Mouse (Mus musculus): ENCODE measurements at regions not wholly inside any gene's neighbourhood (a gene's known extent, or its start where the extent isn't known, plus 50 kb on each side); places are given as distances from the start of the nearest gene placed in this dataset.

DNA sequence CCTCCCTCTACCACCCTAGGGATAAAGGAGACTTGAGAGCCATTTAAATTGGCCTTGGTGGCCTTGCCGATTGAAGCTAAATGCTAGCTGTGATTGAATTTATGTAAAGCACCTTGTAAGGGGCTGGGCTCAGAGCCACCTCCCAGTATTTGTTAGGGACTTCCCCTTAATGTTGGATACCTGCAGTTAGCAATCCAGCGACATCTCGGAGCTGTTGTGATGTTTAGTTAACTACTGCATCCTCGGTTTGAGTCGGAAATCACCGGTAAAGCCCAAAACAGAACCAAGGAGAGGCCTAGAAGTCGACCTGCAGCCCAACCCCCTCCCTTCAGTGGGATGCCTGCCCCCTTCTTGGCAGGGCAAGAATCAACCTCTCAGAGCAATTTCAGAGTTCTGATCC lies 236.3 kb downstream of the Cd83 start:
- no peak for ATAC-seq (replicated peaks; ENCODE audit: low FRiP score, poor library complexity, severe bottlenecking)

DNA sequence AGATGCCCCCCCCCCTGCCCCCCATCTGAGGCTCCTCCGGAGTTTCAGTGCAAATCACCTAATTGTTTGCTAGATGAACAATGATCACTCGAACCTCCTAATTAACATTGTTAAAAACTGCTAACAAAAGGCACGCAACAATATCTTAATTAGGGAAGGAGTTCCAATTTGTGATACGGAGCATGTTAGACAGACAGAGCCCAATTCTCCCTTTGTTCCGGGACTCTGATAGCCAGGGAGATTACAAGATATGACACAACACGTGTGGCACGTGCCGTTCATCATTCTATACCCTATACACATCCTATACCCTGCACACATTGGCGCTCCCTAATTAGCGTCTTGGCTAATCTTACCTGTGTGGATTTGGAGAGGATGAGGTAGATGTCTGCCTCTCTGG lies 237.5 kb downstream of the Cd83 start:
- ATAC-seq (replicated peaks; ENCODE audit: low FRiP score, poor library complexity, severe bottlenecking) = no peak

- ATAC-seq (replicated peaks; ENCODE audit: low FRiP score, poor library complexity, severe bottlenecking) = no peak
These were observed 240.0 kb downstream of the Cd83 start for GRCm38 (mm10) chr13:44024612-44025011.

DNA sequence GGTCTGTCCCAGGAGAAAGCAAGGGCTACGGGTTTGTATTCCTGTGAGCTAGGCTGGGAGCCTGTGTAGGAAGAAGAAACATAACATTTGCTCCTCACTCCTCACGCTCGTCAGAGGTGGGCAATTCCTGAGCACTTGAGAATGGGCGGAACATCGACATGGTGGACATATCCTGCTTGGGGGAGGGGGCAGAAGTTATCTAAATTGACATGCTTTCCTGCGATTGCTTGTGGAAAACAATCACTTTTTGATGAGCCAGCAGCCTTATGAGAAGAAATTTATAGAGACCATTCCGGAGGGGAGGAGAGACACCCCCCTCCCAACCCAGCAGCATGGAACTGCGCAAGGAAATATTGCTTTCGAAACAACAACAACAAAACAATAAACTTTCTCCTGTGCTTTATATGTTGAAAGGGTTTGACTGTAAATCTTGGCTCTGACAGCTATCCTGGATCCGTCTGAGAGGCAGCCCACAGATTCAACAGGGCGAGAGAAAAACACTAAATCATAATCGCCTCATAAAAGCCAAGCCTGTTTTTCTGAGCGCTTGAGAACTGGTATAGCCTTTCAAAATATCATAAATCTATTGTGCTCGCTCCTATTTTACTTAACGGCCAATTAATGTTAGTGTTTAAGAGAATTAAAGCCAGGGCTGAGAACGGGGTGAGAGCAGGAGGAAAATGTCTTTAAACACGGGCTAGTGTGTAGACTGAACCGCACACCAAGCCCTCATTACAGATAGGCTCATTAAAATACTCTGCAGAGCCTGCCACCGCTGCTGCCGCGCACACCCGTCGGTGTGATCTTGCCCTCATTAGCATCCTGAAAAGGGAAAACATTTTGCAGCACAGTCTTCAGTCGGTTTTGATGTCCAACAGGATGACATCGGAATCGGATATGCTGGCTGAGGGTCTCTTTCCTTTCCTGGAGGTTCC lies 242.0 kb downstream of the Cd83 start:
- no peak for ATAC-seq (replicated peaks; ENCODE audit: low FRiP score, poor library complexity, severe bottlenecking)

DNA sequence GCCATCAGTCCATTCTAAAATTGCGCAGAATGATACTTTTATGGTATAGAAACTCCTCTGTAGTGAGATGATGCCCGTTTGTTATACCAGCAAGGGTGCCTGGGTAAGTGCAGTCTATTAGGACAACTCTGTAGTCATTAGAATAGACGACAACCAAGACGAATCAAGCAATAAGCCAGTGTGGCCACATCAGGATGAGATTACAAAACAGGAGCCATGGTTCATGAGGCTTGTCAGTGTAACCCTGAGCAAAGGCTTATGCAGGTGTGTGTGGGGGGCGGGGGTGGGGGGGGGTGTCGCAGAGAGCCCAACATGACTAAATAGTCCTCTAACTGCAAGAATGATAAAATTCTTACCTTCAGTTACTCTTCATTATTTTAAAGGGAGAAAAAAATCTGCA lies 243.5 kb downstream of the Cd83 start:
- ATAC-seq (replicated peaks; ENCODE audit: low FRiP score, poor library complexity, severe bottlenecking) = no peak

- no peak for ATAC-seq (replicated peaks; ENCODE audit: low FRiP score, poor library complexity, severe bottlenecking)
These were observed 246.0 kb downstream of the Cd83 start for GRCm38 (mm10) chr13:44030590-44030989.

DNA sequence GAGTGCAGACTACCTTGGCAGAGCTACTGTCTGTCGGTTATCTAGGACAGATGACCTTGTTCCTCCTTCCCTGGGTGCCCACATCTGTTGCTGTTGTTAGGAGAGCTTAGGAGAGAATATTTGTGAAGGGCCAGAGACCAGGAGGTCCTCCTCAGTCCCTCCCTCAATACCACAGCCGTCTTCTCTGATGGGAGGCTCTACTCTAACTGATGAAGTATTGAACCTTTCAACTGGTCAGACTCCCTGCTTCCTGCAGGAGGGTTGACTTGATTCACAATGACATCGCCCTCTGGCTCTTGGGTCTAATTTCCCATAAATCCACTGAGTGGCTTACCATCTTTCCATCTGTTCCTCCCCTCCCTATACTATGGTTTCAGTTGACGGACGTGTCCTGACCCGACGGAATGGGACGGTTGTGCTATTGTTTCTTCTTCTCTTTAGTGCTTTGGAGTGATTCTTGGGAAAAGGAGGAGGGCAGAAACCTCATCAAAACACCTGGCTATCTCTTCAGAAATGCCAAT lies 253.3 kb downstream of the Cd83 start:
- no peak for ATAC-seq (replicated peaks; ENCODE audit: low FRiP score, poor library complexity, severe bottlenecking)

- no peak for ATAC-seq (replicated peaks; ENCODE audit: low FRiP score, poor library complexity, severe bottlenecking)
These were observed 253.7 kb downstream of the Cd83 start for GRCm38 (mm10) chr13:44038322-44038721.

- no peak for ATAC-seq (replicated peaks; ENCODE audit: low FRiP score, poor library complexity, severe bottlenecking)
These were observed 256.1 kb downstream of the Cd83 start for GRCm38 (mm10) chr13:44040640-44041039.

- no peak for ATAC-seq (replicated peaks; ENCODE audit: low FRiP score, poor library complexity, severe bottlenecking)
These were observed 258.3 kb downstream of the Cd83 start for GRCm38 (mm10) chr13:44042730-44043493.

DNA sequence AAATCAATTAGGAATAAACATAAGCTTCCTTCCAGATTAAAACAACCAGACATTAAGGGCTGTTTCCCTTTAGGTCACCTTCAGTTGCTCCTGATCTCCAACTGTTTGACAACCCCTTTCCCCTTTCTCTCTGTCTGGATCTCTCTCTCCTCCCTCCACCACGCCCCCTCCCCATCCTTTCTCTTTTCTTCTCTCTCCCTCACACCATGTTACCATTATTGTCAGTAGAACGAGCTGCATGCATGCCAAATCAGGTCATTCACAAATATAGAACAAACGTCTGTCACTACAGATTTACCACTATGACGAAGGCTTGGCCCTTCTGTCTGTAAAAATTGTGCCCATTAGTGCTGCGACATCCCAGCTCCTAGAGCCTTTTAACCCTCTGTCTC lies 258.9 kb downstream of the Cd83 start:
- no peak for ATAC-seq (replicated peaks; ENCODE audit: low FRiP score, poor library complexity, severe bottlenecking)

- ATAC-seq (replicated peaks; ENCODE audit: low FRiP score, poor library complexity, severe bottlenecking) = no peak
These were observed 260.1 kb downstream of the Cd83 start for GRCm38 (mm10) chr13:44044546-44045216.

GRCm38 (mm10) chr13:44046436-44046835 lies 261.9 kb downstream of the Cd83 start:
- ATAC-seq (replicated peaks; ENCODE audit: low FRiP score, poor library complexity, severe bottlenecking) = no peak

DNA sequence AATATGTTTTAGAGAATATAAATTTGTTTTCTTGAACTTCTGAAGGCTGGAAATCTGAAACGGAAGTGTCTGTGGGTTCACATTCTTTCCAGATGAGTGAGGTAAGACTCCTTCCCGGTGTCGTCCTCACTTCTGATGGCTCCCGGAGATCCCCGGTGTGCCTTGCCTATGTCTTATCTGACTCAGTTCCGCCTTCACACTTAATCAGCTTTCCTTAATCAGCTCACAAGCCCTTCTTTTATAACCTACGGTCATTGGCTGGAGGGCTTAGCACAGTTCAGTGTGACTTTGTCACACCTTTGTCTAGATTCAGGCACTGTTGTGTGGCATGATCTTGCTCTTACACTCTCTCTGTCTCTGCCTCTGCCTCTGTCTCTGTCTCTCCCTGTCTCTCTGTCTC lies 269.6 kb downstream of the Cd83 start:
- ATAC-seq (replicated peaks; ENCODE audit: low FRiP score, poor library complexity, severe bottlenecking) = no peak

GRCm38 (mm10) chr13:44055573-44056491 lies 271.3 kb downstream of the Cd83 start:
- ATAC-seq (replicated peaks; ENCODE audit: low FRiP score, poor library complexity, severe bottlenecking) = no peak

DNA sequence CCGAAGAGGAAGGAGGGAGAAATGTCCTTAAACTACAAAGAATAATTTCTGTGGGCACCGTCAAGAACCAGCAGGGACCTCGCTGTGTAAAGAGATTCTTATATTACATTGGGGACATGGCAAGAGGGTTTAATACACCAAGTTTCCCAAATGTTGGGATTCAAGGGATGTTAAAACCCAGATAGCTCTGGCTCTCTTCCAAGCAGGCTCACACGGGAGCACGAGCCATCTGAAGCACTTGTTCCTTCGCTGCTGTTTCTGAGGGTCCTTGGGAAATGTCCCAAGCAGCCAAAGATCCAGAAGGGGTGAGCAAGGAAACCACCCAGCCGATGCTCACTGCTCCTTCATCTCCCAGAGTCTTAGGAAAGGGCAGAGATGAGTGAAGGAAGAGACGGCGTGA lies 272.1 kb downstream of the Cd83 start:
- ATAC-seq (replicated peaks; ENCODE audit: low FRiP score, poor library complexity, severe bottlenecking) = no peak

GRCm38 (mm10) chr13:44057542-44057941 lies 273.0 kb downstream of the Cd83 start:
- no peak for ATAC-seq (replicated peaks; ENCODE audit: low FRiP score, poor library complexity, severe bottlenecking)

- ATAC-seq (replicated peaks; ENCODE audit: low FRiP score, poor library complexity, severe bottlenecking) = no peak
These were observed 273.7 kb downstream of the Cd83 start for GRCm38 (mm10) chr13:44058277-44058676.

DNA sequence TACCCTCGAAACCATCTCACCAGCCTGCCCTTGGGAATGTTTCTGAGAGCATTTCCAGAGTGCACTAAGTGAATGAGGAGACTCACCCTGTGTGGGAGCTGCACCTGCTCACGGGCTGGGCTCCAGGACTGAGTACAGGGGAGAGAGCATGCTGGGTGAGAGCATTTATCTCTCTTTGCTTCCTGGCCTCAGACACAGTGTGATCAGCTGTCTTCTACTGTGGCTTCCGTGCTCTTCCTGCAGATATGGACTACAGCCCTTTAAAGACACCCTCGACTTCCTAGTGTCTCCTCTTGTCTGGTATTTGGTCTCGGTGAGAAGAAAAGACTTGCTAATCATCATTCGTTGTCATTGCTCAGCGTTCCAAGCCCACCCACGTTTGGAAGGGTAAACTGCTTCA lies 274.9 kb downstream of the Cd83 start:
- no peak for ATAC-seq (replicated peaks; ENCODE audit: low FRiP score, poor library complexity, severe bottlenecking)
